Mouse (Mus musculus) liver, postnatal 0 days (tissue): ENCODE data around the gene Wipf2.

Experiments
- CTCF ChIP-seq: sonication (generic); IDR thresholded peaks from 2 replicates; pipeline ENCODE4 v1.5.1; 2016; ENCODE audit warnings: antibody characterized with exemption, low read depth
- EP300 ChIP-seq: IDR thresholded peaks from 2 replicates; pipeline ENCODE4 v1.6.1; 2016; ENCODE audit warnings: antibody characterized with exemption, low read depth, mild to moderate bottlenecking

- TF ChIP-seq CTCF (no peak), EP300 (no peak)
Measured at GRCm38 (mm10) chr11:98936606-98937409, 73.4 kb downstream of the Wipf2 start.
